Mouse (Mus musculus): Measurements from ENCODE around the gene Zfp414.

DNA sequence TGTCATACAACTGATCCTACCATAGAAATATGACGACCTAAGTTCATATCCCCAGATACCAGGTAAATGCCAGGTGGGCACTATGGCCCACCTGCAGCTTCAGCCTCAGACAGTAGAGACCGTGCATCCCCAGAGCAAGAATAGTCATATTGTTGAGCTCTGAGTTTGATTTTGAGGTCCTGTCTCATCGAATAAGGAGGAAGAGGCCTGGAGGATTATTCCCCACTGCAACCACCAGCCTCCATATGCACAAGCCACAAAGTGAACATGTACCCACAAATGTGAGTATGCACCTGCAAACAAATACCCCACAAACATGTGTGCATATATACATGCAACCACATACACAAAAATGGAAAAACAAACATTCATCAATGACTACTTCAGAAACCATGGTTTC is 1.6 kb upstream of the Zfp414 start:
- TF ChIP-seq GATA1 (IDR thresholded peaks at IDR 0.05; ENCODE audit: borderline replicate concordance, low read length) (no peak), FLI1 (IDR thresholded peaks at IDR 0.05; ENCODE audit: low read length) (no peak)
